17 mouse cellular contexts compared by ENCODE assay signal in genomic region chr10:8986339-8986738, GRCm38 (mm10).
"Had no signal": no experiment of that assay in that cellular context is flagged by ENCODE, and none has a peak within 500 bp of the region (broad histone marks: within the 10 kb centered on the region; RNA-seq: fewer than 3 reads in every experiment).

No protein-coding gene starts in this region.

- H3K9me3 ChIP-seq: intestine, embryonic 15.5 days; kidney, embryonic 15.5 days; liver, embryonic 13.5 days; neural tube, embryonic 13.5 days had no signal

- H3K9ac ChIP-seq: intestine, embryonic 15.5 days; kidney, embryonic 15.5 days; liver, embryonic 13.5 days; neural tube, embryonic 13.5 days had no signal

- H3K4me1 ChIP-seq: intestine, embryonic 15.5 days; kidney, embryonic 15.5 days; liver, embryonic 13.5 days; neural tube, embryonic 13.5 days had no signal

- ATAC-seq: intestine, embryonic 15.5 days had no signal

- H3K4me2 ChIP-seq: intestine, embryonic 15.5 days; kidney, embryonic 15.5 days; liver, embryonic 13.5 days; neural tube, embryonic 13.5 days had no signal

- H3K36me3 ChIP-seq: intestine, embryonic 15.5 days; kidney, embryonic 15.5 days; liver, embryonic 13.5 days; neural tube, embryonic 13.5 days had no signal

- H3K4me3 ChIP-seq: intestine, embryonic 15.5 days; kidney, embryonic 15.5 days; liver, embryonic 13.5 days; myocyte; neural tube, embryonic 13.5 days had no signal

- DNase-seq: kidney, adult 11 months; kidney, adult 8-10 months; kidney, postnatal 10 days; kidney, postnatal 36 days; liver, embryonic 13.5 days; lung, adult 2 months; lung, postnatal 14 days; retina, postnatal 1 day; thymus, adult 2 months; thymus, postnatal 14 days; thymus, postnatal 4 days had no signal

- H3K27ac ChIP-seq: intestine, embryonic 15.5 days; kidney, embryonic 15.5 days; liver, embryonic 13.5 days; macrophage; neural tube, embryonic 13.5 days; stomach, postnatal 0 days had no signal

- H3K27me3 ChIP-seq: intestine, embryonic 15.5 days; kidney, embryonic 15.5 days; liver, embryonic 13.5 days; neural tube, embryonic 13.5 days had no signal
